Mouse (Mus musculus) bone marrow macrophage, adult 2 months (primary cell): ENCODE data around the gene Anxa9. TPM values are rescaled to one million over a fixed set of nuclear protein-coding genes. Genes with fewer than 3 reads are reported as not detected.
A peak's percentile ranks its signal among the peaks of the same experiment; 100 is the strongest.

Experiments
- H3K27ac ChIP-seq: 2 replicates; pipeline ENCODE4 v1.5.1; 2012; ENCODE audit warnings: low read depth, low read length; ENCODE audit not compliant: insufficient read depth
- H3K4me1 ChIP-seq: 2 replicates; pipeline ENCODE4 v1.6.1; 2012; ENCODE audit warnings: low read length; ENCODE audit not compliant: control insufficient read depth, insufficient read depth
- H3K4me3 ChIP-seq: 2 replicates; pipeline ENCODE4 v1.5.1; 2012; ENCODE audit warnings: mild to moderate bottlenecking, low read length, moderate library complexity; ENCODE audit not compliant: insufficient read depth
- CTCF ChIP-seq: IDR thresholded peaks from 2 replicates; pipeline ENCODE4 v1.5.1; 2012; ENCODE audit warnings: low read depth, mild to moderate bottlenecking, low read length, moderate library complexity
- POLR2A ChIP-seq: IDR thresholded peaks from 2 replicates; pipeline ENCODE4 v1.6.1; 2012; ENCODE audit warnings: mild to moderate bottlenecking, low read depth, low read length, borderline replicate concordance
- polyA plus RNA-seq: library from polyadenylated mRNA; stranded (reverse); fragments of >200 nt; gene quantifications from 2 replicates; pipeline ENCODE4 v1.2.4, GENCODE M21; 2012; ENCODE audit not compliant: missing spikeins, insufficient read depth, insufficient read length

The Anxa9 gene
- polyA plus RNA-seq, 1 experiment, result 11.1 TPM

DNA sequence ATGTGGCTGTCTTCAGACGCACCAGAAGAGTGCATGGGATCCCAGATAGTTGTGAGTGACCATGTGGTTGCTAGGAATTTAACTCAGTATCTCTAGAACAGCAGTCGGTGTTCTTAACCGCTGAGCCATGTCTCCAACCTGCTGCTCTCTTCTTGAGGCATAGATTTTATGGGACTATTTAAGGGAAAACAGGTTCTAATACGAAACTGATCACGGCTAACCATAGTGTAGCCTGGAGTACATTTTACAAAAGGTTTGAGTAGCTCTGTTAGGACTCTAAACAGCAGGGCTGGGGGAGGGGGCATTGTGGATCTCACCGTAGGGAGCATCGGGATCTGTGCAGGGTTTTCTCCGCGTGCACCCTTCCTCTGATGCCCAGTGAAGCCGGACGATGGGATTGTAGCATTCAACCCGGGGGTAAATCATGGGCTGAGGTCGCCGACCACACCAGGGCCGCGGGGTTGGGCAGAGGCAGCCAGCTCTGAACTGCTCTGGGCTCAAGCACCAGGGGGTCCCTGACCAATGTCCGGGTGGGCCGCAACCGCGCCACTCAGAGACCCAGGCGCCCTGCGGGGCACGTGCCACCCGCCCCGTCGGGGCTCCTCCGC is 7.6 kb upstream of the Anxa9 start, which contains the start of gene Cers2:
Cers2 (plus strand) TSS at position 306 of the 608 bp plus-strand sequence.
- H3K4me3 ChIP-seq, result peak within 1 kb of the TSS; percentile 84
- peak within 1 kb of the TSS; percentile 85 for H3K27ac ChIP-seq
- peaks cover 42% of the 10 kb centered on the region for H3K4me1 ChIP-seq
- TF ChIP-seq CTCF (no peak), POLR2A (no peak)

DNA sequence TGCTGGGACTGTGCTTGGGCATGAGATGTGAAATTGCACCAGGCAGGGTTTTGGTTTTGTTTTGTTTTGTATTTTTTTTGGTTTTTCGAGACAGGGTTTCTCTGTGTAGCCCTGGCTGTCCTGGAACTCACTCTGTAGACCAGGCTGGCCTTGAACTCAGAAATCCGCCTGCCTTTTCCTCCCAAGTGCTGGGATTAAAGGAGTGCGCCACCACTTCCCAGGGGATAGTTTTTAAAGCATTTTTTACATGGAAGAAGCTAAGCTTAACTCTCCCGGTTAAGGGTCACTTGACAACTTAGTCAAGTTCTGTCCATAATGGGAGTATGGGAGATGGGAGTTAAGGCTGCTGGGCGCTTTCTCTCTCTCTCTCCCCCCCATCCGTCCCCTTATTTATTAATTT is 7.1 kb upstream of the Anxa9 start:
- no peak for TF ChIP-seq POLR2A
- no peak for TF ChIP-seq CTCF
- H3K27ac ChIP-seq, result peak overlapping the region; percentile 71
- peaks cover 38% of the 10 kb centered on the region for H3K4me1 ChIP-seq
- peak overlapping the region; percentile 84 for H3K4me3 ChIP-seq

DNA sequence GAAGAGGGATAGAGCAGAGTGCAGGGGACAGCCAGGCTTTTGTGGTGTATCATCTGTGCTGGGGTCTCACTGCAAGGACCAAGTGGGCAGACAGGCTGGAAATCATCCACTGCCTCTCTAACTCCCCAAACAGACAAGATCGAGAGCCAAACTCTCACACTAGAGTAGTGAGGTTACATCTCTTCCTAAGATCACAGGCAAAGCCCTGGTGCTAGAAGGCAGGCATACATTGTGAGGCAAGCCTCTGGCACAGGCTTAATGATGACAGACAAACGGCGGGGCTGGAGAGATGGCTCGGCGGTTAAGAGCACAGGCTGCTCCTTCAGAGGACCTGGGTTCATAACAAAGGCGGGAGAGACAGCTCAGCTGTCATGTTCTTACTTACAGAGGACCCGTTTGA is 6.5 kb upstream of the Anxa9 start:
- H3K27ac ChIP-seq, result peak overlapping the region; percentile 71
- peak overlapping the region; percentile 12 for H3K4me3 ChIP-seq
- H3K4me1 ChIP-seq, result peaks cover 34% of the 10 kb centered on the region
- no peak for TF ChIP-seq POLR2A
- no peak for TF ChIP-seq CTCF

DNA sequence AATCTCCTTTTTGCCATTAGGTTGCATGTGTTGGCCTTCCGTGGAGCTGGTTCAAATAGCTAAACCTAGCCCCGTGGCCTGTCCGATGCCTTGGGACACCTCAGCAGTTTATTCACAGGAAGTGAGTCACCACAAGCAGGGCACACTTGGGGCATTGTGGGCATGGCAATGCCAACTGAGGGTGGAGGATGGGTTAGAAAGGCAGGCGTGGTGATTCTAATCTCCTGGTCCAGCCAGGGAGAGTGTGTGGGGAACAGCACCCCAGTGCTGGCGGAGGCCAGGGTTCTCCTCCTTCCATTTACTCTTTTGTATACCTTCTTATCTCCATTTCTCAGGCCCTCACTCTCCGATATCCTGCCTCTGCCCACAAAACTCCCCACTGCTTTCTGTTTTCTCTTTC is 5.6 kb upstream of the Anxa9 start:
- H3K4me1 ChIP-seq, result peaks cover 26% of the 10 kb centered on the region
- TF ChIP-seq POLR2A (no peak), CTCF (no peak)
- peak overlapping the region; percentile 8 for H3K4me3 ChIP-seq
- H3K27ac ChIP-seq, result peak overlapping the region; percentile 71

DNA sequence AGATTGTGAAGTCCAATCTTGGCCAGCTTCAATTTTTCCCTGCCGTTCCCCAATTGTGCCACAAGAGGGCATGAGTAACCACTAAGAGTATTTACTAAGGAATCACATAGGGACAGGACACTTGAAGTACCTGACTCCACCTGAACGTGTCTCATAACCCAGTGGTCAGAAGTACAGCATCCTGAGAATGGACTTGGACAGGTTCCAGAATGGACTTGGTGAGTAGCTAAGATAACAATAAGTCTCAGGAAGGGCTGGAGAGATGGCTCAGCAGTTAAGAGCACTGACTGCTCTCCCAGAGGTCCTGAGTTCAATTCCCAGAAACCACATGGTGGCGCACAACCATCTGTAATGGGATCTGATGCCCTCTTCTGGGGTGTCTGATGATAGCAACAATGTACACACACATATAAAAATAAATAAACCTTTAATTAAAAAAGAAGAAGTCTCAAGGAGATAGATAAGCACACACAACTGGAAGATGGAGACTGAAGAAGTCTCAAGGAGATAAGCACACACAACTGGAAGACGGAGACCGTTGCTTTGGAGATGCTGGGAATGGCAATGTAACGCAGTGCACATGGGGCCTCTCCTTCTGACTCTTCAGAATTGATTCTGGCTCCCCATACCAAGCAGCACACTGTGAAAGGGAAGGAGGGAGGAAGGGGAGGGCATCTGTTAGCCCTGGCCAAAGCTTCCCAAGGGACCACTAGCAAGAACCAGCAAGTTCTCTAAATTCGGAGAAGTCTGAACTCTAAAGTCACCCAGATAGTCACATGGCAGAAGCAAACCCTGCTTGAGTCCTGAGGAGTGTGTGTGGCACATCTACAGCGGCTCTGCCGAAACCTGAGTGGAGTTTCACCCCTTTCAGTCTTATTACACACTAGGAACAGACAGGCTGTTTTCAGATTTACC is 4.2 kb upstream of the Anxa9 start:
- TF ChIP-seq POLR2A, result no peak
- TF ChIP-seq CTCF, result peak; percentile 52
- H3K27ac ChIP-seq, result peak overlapping the region; percentile 71
- H3K4me1 ChIP-seq, result peaks cover 18% of the 10 kb centered on the region
- H3K4me3 ChIP-seq, result no peak overlapping the region

DNA sequence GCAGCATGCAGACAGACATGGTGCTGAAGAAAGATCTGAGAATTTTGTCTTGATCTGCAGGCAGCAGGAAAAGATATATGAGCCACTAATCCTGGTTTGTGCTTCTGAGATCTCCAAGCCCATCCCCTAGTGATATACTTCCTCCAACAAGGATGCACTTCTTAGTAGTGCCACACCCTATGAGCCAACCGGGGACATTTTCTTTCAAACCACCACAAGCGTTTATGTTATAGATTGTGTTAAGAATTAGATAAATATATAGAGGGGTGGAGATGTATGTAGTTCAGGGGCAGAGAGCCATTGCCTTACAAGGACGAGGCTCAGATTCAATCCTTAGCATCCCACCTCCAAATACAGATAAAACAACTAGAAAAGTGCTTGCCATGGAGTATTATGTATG is 3.5 kb upstream of the Anxa9 start:
- Histone ChIP-seq H3K27ac (no peak overlapping the region), H3K4me1 (peaks cover 18% of the 10 kb centered on the region), H3K4me3 (no peak overlapping the region)
- no peak for TF ChIP-seq POLR2A
- TF ChIP-seq CTCF, result no peak

DNA sequence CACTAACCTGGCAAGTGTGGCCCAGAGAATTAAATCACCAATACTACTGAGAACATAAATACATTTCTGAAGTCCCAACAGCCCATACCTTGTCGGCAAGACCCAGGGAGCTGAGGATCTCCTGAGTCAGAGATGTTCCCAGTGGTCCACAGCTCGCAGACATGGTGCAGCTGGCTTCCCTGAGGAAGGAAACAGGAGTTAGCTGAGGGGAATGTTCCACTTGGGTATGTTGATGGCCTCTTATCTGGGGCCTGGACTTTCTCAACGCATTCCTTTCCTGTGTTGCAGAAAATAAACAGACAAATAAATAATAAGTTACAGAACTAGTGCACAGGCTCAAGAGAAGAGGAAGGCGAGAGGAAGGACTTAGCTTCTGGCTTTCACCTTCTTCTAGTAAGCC is 732 bp downstream of the Anxa9 start:
- Histone ChIP-seq H3K4me3 (no peak overlapping the region), H3K4me1 (peaks cover 9% of the 10 kb centered on the region)

DNA sequence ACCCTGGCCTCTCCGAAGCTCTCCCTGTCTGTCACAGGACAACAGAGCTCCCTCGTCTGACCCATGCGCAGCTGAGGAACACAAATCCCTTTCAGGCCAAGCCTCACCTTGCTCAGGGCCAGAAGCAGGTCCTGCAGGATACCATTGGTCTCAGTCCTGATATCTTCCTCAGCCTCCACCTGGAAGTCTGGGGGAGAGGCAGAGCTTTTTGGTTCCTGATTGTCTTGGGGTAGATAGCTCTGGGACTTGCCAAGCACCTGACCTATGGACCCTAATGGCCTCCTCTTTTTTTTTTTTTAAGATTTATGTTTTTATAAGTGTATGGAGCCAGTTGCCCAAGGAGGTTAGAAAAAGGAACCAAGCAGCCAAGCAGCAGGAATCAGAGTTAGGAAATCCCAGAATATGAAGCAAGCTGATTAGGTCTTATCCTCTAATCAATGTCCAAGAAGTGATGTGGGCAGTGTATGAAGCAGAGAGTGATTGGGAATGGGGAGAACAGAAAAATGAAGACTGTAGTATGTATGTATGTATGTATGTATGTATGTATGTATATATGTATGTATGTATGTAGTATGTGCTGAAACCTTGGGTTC is 5.7 kb downstream of the Anxa9 start:
- H3K4me3 ChIP-seq, result no peak overlapping the region
- TF ChIP-seq POLR2A, result no peak
- TF ChIP-seq CTCF, result no peak
- peak overlapping the region; percentile 6; the same call in 1 of the 2 replicates for H3K27ac ChIP-seq
- peaks cover 13% of the 10 kb centered on the region for H3K4me1 ChIP-seq

More for the DNA sequence above, 732 bp downstream of the Anxa9 start:
- H3K27ac ChIP-seq, result no peak overlapping the region
- TF ChIP-seq CTCF (no peak), POLR2A (no peak)

DNA sequence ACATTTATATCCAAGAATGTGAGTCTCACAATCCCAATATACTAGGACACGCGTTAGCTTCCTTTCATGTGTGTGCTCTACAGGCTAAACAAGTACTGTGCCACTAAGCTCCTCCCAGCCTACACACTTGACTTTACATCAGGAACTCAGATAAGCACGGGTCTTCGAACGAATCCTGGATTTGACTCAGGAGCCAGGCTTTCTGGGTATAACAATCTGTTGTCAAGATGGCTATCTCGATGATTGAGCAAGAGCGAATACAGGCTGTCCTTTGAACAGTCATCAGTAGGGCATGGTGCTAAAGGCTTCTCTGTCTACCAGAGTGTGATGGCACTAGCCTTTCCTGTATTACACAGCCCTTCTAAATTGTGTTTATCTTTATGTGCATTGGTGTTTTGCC is 9.0 kb downstream of the Anxa9 start:
- Histone ChIP-seq H3K27ac (no peak overlapping the region), H3K4me3 (no peak overlapping the region), H3K4me1 (peaks cover 28% of the 10 kb centered on the region)
- TF ChIP-seq CTCF (no peak), POLR2A (no peak)
